Mouse (Mus musculus) brain, embryonic 14.5 days (tissue): ENCODE data around the gene Dnm1.

Experiments
- CTCF ChIP-seq: fragments of 200-500 bp; IDR thresholded peaks from 2 replicates; pipeline ENCODE4 v1.5.1; 2012; ENCODE audit warnings: inconsistent platforms, mild to moderate bottlenecking, moderate library complexity, borderline replicate concordance; ENCODE audit not compliant: insufficient read depth, insufficient read length; ENCODE audit errors: extremely low read depth
- POLR2A ChIP-seq: fragments of 200-500 bp; IDR thresholded peaks from 2 replicates; pipeline ENCODE4 v1.6.1; 2012; ENCODE audit warnings: mild to moderate bottlenecking, inconsistent platforms, borderline replicate concordance; ENCODE audit not compliant: poor library complexity, insufficient read depth, insufficient read length, severe bottlenecking; ENCODE audit errors: extremely low read depth

DNA sequence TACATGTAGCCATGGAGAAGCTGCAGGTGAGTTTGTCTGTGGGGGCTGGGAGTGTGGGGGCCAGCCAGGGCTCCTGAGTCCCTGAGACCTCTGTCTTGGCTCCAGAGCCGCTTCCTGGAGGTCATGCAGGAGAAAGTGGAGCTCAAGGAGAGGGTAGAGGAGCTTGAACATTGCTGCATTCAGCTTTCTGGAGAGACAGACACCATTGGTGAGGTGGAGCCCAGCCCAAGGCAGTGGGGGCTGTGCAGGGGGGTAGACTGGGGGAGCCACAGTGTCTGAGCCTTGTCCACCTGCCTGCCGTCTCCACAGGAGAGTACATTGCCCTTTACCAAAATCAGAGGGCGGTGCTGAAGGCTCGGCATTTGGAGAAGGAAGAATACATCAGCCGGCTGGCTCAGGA is 47.5 kb downstream of the Dnm1 start:
- no peak for TF ChIP-seq CTCF
- no peak for TF ChIP-seq POLR2A
